Mouse (Mus musculus) forebrain, embryonic 16.5 days (tissue): ENCODE data around the gene Med11. TPM values are rescaled to one million over a fixed set of nuclear protein-coding genes. Genes with fewer than 3 reads are reported as not detected.

Source experiments
- ATAC-seq: fragments of 200-750 bp; cut with Nextera tagmentation; 2 replicates; pipeline ENCODE4 v1.8.0; 2017; ENCODE audit warnings: mild to moderate bottlenecking, moderate library complexity
- H3K27ac ChIP-seq: fragments of 300-500 bp; sonication (generic); 2 replicates; pipeline ENCODE4 v1.5.1; 2014; ENCODE audit warnings: low read length, control low read depth
- H3K27me3 ChIP-seq: fragments of 300-500 bp; sonication (generic); replicated peaks from 2 replicates; pipeline ENCODE4 v1.6.1; 2014; ENCODE audit warnings: low read length; ENCODE audit not compliant: control insufficient read depth, insufficient read depth
- H3K36me3 ChIP-seq: fragments of 300-500 bp; sonication (generic); 2 replicates; pipeline ENCODE4 v1.6.1; 2014; ENCODE audit not compliant: control insufficient read depth, insufficient read depth
- H3K4me1 ChIP-seq: fragments of 300-500 bp; sonication (generic); replicated peaks from 2 replicates; pipeline ENCODE4 v1.6.1; 2014; ENCODE audit warnings: low read length; ENCODE audit not compliant: control insufficient read depth, insufficient read depth
- H3K4me2 ChIP-seq: fragments of 300-500 bp; sonication (generic); 2 replicates; pipeline ENCODE4 v1.6.1; 2014; ENCODE audit warnings: mild to moderate bottlenecking, low read length, control low read depth
- H3K4me3 ChIP-seq: fragments of 300-500 bp; sonication (generic); replicated peaks from 2 replicates; pipeline ENCODE4 v1.5.1; 2014; ENCODE audit warnings: mild to moderate bottlenecking, low read length, control low read depth
- H3K9ac ChIP-seq: fragments of 300-500 bp; sonication (generic); replicated peaks from 2 replicates; pipeline ENCODE4 v1.6.1; 2014; ENCODE audit warnings: low read depth, low read length, control low read depth
- H3K9me3 ChIP-seq: fragments of 300-500 bp; sonication (generic); 2 replicates; pipeline ENCODE4 v1.6.1; 2016; ENCODE audit warnings: low read length; ENCODE audit not compliant: control insufficient read depth
- WGBS: fragments of 180-500 bp; shearing (Covaris S2); extraction: QIAGEN DNeasy Blood & Tissue Kit; methylation state at CpG from one replicate; pipeline ENCODE4 v1.1.7; 2014; 5-methylcytosine and 5-hydroxymethylcytosine counted together
- microRNA-seq: library from miRNA; unstranded; fragments of <30 nt; microRNA quantifications from one replicate; pipeline ENCODE4, GENCODE M21; 2017
- polyA plus RNA-seq: library from polyadenylated mRNA; unstranded; fragments of >200 nt; fragmentation: Nextera tagmentation; extraction: Ambion mirVana; gene quantifications from 2 replicates; pipeline ENCODE4 v1.2.1, GENCODE M21; 2015

Med11 gene
- polyA plus RNA-seq, 1 experiment from 2014 or later, result 46.0 TPM

DNA sequence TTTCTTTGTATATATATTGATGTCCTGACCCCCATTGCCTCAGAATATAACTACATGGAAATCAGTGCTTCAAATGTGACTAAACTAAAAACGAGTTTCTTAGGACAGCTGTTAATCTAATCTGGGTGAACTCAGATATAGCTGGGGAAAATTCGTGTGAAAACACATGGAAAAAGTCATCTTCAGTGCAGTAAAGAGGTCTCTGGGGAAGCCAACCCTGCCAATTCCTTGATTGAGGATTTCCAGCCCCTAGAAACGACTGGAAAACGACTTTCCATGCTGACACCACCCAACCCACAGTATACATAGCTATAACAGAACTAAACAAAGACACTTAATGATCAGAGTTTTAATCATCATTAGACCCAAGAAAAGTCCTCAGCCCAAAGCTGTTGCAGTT, 36.1 kb downstream of the Med11 start:
- no peaks in the 10 kb centered on the region for H3K36me3 ChIP-seq
- H3K9me3 ChIP-seq, result no peaks in the 10 kb centered on the region
- ATAC-seq, result no peak
- H3K4me2 ChIP-seq, result no peak overlapping the region
- no peaks in the 10 kb centered on the region for H3K4me1 ChIP-seq
- no peaks in the 10 kb centered on the region for H3K27me3 ChIP-seq
- no peak overlapping the region for H3K4me3 ChIP-seq
- H3K9ac ChIP-seq, result no peak overlapping the region
- no peak overlapping the region for H3K27ac ChIP-seq
- 61% methylated on average over 4 of the region's 4 CpGs for WGBS

DNA sequence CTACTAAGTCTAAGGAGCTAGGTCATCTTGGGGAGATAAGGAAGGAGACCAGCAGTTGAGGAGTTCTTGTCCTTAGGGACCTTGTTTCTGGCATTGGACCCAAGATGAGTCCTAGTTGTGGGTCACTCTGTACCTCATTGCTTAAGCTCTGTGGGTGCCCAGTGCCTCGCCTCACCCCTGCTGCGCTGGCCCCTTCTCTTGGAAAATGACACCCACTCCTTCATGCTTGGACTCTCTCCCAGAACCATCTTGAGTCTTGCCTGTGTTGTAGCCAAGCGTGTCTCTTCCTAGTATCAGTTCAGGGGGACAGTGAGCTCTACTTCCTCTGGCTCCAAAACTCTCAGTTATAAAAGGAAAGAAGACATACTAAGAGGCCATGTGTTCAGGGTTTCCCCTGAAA, 37.4 kb downstream of the Med11 start:
- H3K4me1 ChIP-seq, result no peaks in the 10 kb centered on the region
- no peaks in the 10 kb centered on the region for H3K9me3 ChIP-seq
- 86% methylated on average over 3 of the region's 3 CpGs for WGBS
- H3K27ac ChIP-seq, result no peak overlapping the region
- H3K4me3 ChIP-seq, result no peak overlapping the region
- H3K27me3 ChIP-seq, result no peaks in the 10 kb centered on the region
- no peak overlapping the region for H3K9ac ChIP-seq
- no peak overlapping the region for H3K4me2 ChIP-seq
- no peak for ATAC-seq
- no peaks in the 10 kb centered on the region for H3K36me3 ChIP-seq

DNA sequence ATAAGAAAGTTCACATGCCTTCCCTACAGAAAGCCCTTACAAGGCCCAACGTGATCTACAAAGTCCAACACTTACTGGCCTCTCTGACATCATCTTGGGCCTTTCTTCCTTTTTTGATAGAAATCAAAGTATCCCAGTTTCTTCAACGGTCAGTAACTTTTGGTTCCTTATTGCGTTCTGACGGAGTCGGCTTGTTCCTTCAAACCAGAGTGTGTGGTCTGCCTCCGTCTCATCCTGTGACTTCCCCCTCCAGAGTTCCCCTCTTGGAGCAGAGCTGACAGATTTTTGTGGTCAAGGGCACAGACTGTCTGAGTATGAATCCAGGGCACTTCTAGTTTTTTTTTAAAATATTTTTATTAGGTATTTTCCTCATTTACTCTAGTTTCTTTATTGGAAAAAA, 38.0 kb downstream of the Med11 start:
- Histone ChIP-seq H3K4me3 (no peak overlapping the region), H3K9ac (no peak overlapping the region), H3K4me1 (no peaks in the 10 kb centered on the region), H3K9me3 (no peaks in the 10 kb centered on the region), H3K4me2 (no peak overlapping the region), H3K27me3 (no peaks in the 10 kb centered on the region), H3K36me3 (no peaks in the 10 kb centered on the region), H3K27ac (no peak overlapping the region)
- no peak for ATAC-seq
- 93% methylated on average over 6 of the region's 6 CpGs for WGBS

DNA sequence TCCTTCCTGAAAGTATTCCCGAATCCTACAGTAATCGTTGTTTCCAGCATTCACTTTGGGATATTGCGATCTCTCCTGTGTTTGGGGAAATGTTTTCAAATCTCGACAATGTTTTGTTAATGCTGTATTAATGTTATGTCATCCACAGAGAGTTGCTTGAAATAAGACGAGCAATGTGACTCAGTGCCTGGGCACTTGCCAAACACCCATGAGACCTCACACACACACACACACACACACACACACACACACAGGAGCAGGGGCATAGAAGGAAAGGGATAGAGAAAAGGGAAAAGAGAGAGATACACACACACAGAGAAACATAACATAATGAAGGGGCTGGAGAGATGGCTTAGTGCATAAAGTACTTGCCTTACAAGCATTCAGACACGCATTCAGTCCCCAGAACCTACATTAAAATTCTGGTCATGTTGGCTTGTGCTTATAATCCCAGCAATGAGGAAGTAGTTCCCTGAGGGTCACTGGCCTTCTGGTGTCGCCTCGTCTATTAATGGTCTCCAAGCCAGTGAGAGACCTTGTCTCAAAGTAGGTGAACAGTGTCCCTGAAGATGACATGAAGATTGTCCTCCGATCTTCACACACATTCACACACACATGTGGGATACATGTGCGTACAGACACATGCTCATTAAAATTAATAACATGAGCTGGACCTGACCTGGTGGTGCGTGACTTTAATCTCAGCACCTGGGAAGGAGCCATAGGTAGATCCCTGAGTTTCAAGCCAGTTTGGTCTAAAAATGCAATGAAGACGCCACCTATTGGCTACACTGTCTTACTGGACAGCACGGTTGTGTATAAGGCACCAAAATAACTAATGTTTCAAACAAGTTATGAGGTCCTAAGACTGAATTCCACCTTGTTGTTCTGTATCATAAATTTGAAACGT, 48.1 kb downstream of the Med11 start:
- Histone ChIP-seq H3K9ac (no peak overlapping the region), H3K9me3 (no peaks in the 10 kb centered on the region), H3K27me3 (no peaks in the 10 kb centered on the region), H3K36me3 (no peaks in the 10 kb centered on the region), H3K4me2 (no peak overlapping the region), H3K27ac (no peak overlapping the region), H3K4me1 (no peaks in the 10 kb centered on the region), H3K4me3 (no peak overlapping the region)
- ATAC-seq, result no peak
- WGBS, result 63% methylated on average over 14 of the region's 14 CpGs

DNA sequence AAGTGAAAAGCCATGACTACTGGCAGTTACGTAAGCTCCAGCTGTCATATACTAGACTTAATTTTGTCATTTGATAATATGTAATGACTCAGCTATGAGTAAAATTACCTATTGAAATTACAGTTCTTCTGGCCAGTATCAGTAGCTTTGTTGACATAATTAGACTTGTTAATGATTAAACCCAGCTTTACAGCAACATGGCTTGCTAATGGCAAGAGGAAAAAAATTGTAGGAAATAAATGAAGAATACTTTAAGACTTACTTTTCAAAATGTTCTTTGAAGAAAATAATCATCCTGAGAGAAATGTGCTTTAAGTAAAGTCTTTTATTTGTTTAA, 48.7 kb downstream of the Med11 start:
- Histone ChIP-seq H3K36me3 (no peaks in the 10 kb centered on the region), H3K4me1 (no peaks in the 10 kb centered on the region), H3K9me3 (no peaks in the 10 kb centered on the region), H3K27ac (no peak overlapping the region), H3K4me3 (no peak overlapping the region), H3K27me3 (no peaks in the 10 kb centered on the region), H3K9ac (no peak overlapping the region), H3K4me2 (no peak overlapping the region)
- no peak for ATAC-seq
- 94% methylated on average over 1 of the region's 1 CpGs for WGBS

DNA sequence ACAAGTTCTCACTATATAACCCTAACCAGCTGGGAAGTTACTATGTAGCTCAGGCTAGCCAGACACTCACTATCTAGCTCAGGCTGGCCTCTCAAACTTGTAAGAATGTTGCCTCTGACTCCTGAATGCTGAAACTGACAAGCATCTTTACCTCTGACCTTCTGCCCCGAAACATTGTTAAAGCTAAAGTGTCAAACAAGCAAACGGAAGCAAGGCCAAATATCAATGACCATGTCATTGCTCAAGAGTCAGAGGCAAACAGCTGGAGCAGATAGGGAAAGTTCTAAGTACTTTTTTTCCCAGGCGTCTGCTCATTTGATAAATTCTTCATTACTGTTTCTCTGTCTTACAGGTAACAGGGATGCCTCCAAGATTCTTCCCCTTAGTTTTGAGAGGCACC, 50.3 kb downstream of the Med11 start:
- Histone ChIP-seq H3K4me2 (no peak overlapping the region), H3K9ac (no peak overlapping the region), H3K27ac (no peak overlapping the region), H3K4me3 (no peak overlapping the region), H3K4me1 (no peaks in the 10 kb centered on the region), H3K27me3 (no peaks in the 10 kb centered on the region), H3K36me3 (no peaks in the 10 kb centered on the region), H3K9me3 (no peaks in the 10 kb centered on the region)
- no peak for ATAC-seq
- WGBS, result 74% methylated on average over 3 of the region's 3 CpGs

Small RNA genes lying within 50 kb of the gene (microRNA-seq; reads per million reads assigned to microRNA genes)
- not detected for gene Mir7115

Other genes starting within 250 kb of the Med11 start
- gene Slc16a11, start 239.2 kb upstream of the Med11 start, polyA plus RNA-seq, result 3.1 and 4.8 TPM in 2 replicates
- 13.2 and 14.8 TPM in 2 replicates for gene Slc16a13, start 230.9 kb upstream of the Med11 start, polyA plus RNA-seq
- 6.9 and 8.1 TPM in 2 replicates for gene Bcl6b, start 222.1 kb upstream of the Med11 start, polyA plus RNA-seq
- gene 0610010K14Rik, start 214.0 kb upstream of the Med11 start, polyA plus RNA-seq, result 174 and 180 TPM in 2 replicates
- 13.2 and 14.6 TPM in 2 replicates for gene Gm21988, start 212.1 kb upstream of the Med11 start, polyA plus RNA-seq
- gene Rnasek, start 212.1 kb upstream of the Med11 start, polyA plus RNA-seq, result 287 and 291 TPM in 2 replicates
- gene Alox12, start 196.6 kb upstream of the Med11 start, polyA plus RNA-seq, result 0.42 and 0.82 TPM in 2 replicates
- gene Alox12e, start 129.3 kb upstream of the Med11 start, polyA plus RNA-seq, result not detected in 2 replicates
- gene Alox15, start 99.9 kb upstream of the Med11 start, polyA plus RNA-seq, result not detected in 2 replicates
- 35.6 and 38.5 TPM in 2 replicates for gene Pelp1, start 41.9 kb upstream of the Med11 start, polyA plus RNA-seq
- 36.0 and 51.2 TPM in 2 replicates for gene Arrb2, start 19.3 kb upstream of the Med11 start, polyA plus RNA-seq
- 0.46 and 0.90 TPM in 2 replicates for gene Zmynd15, start 7.5 kb downstream of the Med11 start, polyA plus RNA-seq
- 1.7 and 2.0 TPM in 2 replicates for gene Cxcl16, start 8.1 kb downstream of the Med11 start, polyA plus RNA-seq
- 0.66 and 3.4 TPM in 2 replicates for gene Tm4sf5, start 53.3 kb downstream of the Med11 start, polyA plus RNA-seq
- not detected in 2 replicates for gene Vmo1, start 62.7 kb downstream of the Med11 start, polyA plus RNA-seq
- gene Gltpd2, start 67.3 kb downstream of the Med11 start, polyA plus RNA-seq, result 0.18 TPM in 1 of 2 replicates, not detected in the other
- gene Psmb6, start 73.4 kb downstream of the Med11 start, polyA plus RNA-seq, result 713 and 749 TPM in 2 replicates
- gene Gm40193, start 81.0 kb downstream of the Med11 start, polyA plus RNA-seq, result not detected in 2 replicates
- gene Pld2, start 88.1 kb downstream of the Med11 start, polyA plus RNA-seq, result 8.8 and 9.0 TPM in 2 replicates
- 13.8 and 17.5 TPM in 2 replicates for gene Mink1, start 111.0 kb downstream of the Med11 start, polyA plus RNA-seq
- gene 4930544D05Rik, start 163.9 kb downstream of the Med11 start, polyA plus RNA-seq, result not detected in 2 replicates
- 0.39 TPM in 1 of 2 replicates, not detected in the other for gene Chrne, start 167.3 kb downstream of the Med11 start, polyA plus RNA-seq
- gene Gp1ba, start 187.2 kb downstream of the Med11 start, polyA plus RNA-seq, result 0.15 and 0.17 TPM in 2 replicates
- gene Rnf167, start 195.3 kb downstream of the Med11 start, polyA plus RNA-seq, result 133 and 135 TPM in 2 replicates
- gene Slc25a11, start 195.6 kb downstream of the Med11 start, polyA plus RNA-seq, result 159 and 174 TPM in 2 replicates
- gene Pfn1, start 202.7 kb downstream of the Med11 start, polyA plus RNA-seq, result 642 and 656 TPM in 2 replicates
- 6.5 and 8.2 TPM in 2 replicates for gene Eno3, start 205.3 kb downstream of the Med11 start, polyA plus RNA-seq
- 119 and 146 TPM in 2 replicates for gene Spag7, start 217.5 kb downstream of the Med11 start, polyA plus RNA-seq
- 17.2 and 21.3 TPM in 2 replicates for gene Camta2, start 236.2 kb downstream of the Med11 start, polyA plus RNA-seq
- gene Inca1, start 248.2 kb downstream of the Med11 start, polyA plus RNA-seq, result 0.61 and 1.3 TPM in 2 replicates
- gene Kif1c, start 248.6 kb downstream of the Med11 start, polyA plus RNA-seq, result 1.4 and 1.5 TPM in 2 replicates